Mouse (Mus musculus): ENCODE results near the gene Sik3. TPM values are rescaled to one million over a fixed set of nuclear protein-coding genes. Genes with fewer than 3 reads are reported as not detected.
"Not testable (repeated sequence)": the region's sequence is repeated elsewhere in the genome, so short reads cannot be mapped to it uniquely, and the experiment has no call there.

Sik3 gene
- total RNA-seq, 1 experiment from 2014 or later: 8.8 TPM

GRCm38 (mm10) chr9:46086826-46087225 lies 74.2 kb downstream of the Sik3 start:
- no peak for ATAC-seq (replicated peaks; ENCODE audit: insufficient number of reproducible peaks, low FRiP score, low TSS enrichment, poor library complexity, severe bottlenecking)

GRCm38 (mm10) chr9:46087461-46087860 lies 74.8 kb downstream of the Sik3 start:
- ATAC-seq (replicated peaks; ENCODE audit: insufficient number of reproducible peaks, low FRiP score, low TSS enrichment, poor library complexity, severe bottlenecking): no peak

GRCm38 (mm10) chr9:46088722-46089121 lies 76.1 kb downstream of the Sik3 start:
- ATAC-seq (replicated peaks; ENCODE audit: insufficient number of reproducible peaks, low FRiP score, low TSS enrichment, poor library complexity, severe bottlenecking): no peak

DNA sequence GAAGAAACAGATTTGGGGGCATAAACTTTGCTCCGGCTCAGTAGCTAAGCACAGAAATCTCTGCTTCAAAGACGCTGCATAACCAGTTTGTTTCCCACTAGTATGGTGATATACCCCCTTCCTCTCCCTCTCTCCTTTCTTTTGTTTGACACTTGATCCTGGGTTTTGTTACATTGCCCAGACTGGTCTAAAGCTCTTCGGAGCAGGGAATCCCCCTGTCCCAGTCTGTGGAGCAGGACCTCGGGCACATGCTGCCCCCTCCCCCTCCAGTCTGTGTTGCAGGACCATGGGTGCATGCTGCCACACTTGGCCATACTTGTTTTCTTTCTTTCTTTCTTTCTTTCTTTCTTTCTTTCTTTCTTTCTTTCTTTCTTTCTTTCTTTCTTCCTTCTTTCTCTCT lies 77.4 kb downstream of the Sik3 start:
- no peak for ATAC-seq (replicated peaks; ENCODE audit: insufficient number of reproducible peaks, low FRiP score, low TSS enrichment, poor library complexity, severe bottlenecking)

DNA sequence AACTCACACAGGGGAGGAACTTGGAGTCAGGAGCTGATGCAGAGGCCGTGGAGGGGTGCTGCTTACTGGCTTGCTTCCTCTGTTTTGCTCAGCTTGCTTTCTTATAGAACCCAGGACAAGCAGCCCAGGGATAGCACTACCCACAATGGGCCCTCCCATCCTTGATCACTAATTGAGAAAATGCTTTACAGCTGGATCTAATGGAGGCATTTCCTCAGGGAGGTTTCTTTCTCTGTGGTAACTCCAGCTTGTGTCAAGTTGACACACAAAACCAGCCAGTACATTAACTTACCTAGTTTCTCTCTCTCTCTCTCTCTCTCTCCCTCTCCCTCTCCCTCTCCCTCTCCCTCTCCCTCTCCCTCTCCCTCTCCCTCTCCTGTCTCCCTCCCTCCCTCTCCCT lies 78.5 kb downstream of the Sik3 start:
- ATAC-seq (replicated peaks; ENCODE audit: insufficient number of reproducible peaks, low FRiP score, low TSS enrichment, poor library complexity, severe bottlenecking): not testable (repeated sequence)

- ATAC-seq (replicated peaks; ENCODE audit: insufficient number of reproducible peaks, low FRiP score, low TSS enrichment, poor library complexity, severe bottlenecking): no peak
Measured at GRCm38 (mm10) chr9:46092633-46093032, 80.0 kb downstream of the Sik3 start.

DNA sequence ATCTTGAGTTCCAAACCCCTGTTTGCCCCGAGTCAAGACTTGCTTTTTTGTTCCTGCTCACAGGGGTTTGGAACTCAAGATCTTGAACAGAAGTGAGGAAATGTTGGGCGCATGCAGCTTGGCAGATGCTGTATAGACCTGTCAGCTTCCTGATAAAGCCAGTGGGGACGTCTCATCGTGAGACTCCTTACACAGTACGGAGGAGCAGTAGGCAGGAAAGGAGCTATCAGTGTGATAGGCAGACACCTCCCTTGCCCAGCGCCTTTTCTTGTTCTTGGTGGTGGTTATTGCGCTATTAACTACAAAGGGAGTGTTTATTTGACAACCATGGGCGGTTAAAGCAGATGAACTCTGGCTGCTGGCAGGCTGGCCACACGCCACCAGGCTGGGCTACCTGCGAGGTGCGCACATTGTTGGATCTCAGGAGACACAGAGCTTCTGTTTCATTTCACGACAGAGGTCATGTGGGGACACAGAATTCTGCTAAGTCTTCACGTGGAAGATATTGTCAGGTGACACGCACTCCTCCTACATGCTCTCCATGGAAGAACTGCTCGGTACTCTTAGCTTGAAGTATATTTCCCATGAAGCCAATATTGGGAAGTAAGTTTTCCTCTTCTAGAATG lies 85.9 kb downstream of the Sik3 start:
- no peak for ATAC-seq (replicated peaks; ENCODE audit: insufficient number of reproducible peaks, low FRiP score, low TSS enrichment, poor library complexity, severe bottlenecking)

- peak; percentile 85 for ATAC-seq (replicated peaks; ENCODE audit: insufficient number of reproducible peaks, low FRiP score, low TSS enrichment, poor library complexity, severe bottlenecking)
Measured at GRCm38 (mm10) chr9:46099107-46099506, 86.5 kb downstream of the Sik3 start.

GRCm38 (mm10) chr9:46103154-46103553 lies 90.5 kb downstream of the Sik3 start:
- no peak for ATAC-seq (replicated peaks; ENCODE audit: insufficient number of reproducible peaks, low FRiP score, low TSS enrichment, poor library complexity, severe bottlenecking)

GRCm38 (mm10) chr9:46106105-46106504 lies 93.5 kb downstream of the Sik3 start:
- ATAC-seq (replicated peaks; ENCODE audit: insufficient number of reproducible peaks, low FRiP score, low TSS enrichment, poor library complexity, severe bottlenecking): no peak

- ATAC-seq (replicated peaks; ENCODE audit: insufficient number of reproducible peaks, low FRiP score, low TSS enrichment, poor library complexity, severe bottlenecking): no peak
Measured at GRCm38 (mm10) chr9:46110648-46111047, 98.0 kb downstream of the Sik3 start.

- no peak for ATAC-seq (replicated peaks; ENCODE audit: insufficient number of reproducible peaks, low FRiP score, low TSS enrichment, poor library complexity, severe bottlenecking)
Measured at GRCm38 (mm10) chr9:46111334-46111733, 98.7 kb downstream of the Sik3 start.

GRCm38 (mm10) chr9:46112246-46112645 lies 99.6 kb downstream of the Sik3 start:
- ATAC-seq (replicated peaks; ENCODE audit: insufficient number of reproducible peaks, low FRiP score, low TSS enrichment, poor library complexity, severe bottlenecking): no peak

DNA sequence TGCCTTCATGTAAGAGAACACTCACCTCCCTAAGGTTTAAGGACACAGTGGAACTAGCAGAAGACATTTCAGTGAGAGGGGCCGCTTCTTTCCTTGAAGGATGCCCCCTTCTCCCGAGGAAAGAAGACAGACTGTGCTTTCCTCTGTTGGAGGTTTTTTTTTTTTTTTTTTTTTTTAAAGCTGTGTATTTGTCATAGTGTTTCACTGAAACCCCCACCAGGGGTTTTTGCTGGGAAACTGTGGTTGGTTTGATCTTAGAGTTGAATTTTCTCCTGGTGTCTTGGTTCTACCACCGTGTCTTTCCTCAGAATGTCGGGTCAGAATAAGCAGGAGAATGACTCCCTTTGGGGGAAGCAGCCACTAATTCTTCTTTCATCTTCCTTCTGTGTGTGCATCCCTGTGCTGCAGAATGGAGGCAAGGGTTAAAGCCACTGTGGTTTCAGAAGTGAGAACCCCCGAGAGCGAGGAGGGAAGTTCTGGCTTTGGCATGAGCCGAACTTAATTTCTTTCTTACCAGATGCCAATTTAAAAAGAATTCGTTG lies 106.3 kb downstream of the Sik3 start:
- no peak for ATAC-seq (replicated peaks; ENCODE audit: insufficient number of reproducible peaks, low FRiP score, low TSS enrichment, poor library complexity, severe bottlenecking)

DNA sequence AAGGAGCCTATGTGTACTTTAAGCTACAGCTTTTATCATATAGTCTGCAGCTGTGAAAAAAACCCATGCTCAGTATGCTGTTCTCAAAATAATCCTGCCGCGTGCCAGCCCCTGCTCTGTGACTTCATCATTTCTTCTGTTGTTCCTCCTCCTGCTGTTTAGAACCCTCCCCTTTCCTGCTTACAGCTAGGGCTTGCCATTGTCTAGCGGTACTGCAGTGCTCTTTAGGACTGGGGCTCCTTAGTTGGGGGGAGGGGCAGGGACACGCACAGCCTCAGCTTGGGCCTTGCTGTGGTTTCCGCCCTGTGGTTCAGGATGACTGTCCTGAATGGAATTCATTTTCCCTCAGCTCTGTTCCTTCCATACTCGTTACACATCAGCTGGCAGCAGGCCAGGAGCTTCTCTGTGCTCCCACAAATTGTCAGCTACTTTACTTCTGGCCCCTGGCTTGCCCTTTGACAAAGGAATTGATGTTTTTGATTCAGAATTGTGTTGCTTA lies 107.4 kb downstream of the Sik3 start:
- peak; percentile 59; the same call in 1 of the 2 replicates for ATAC-seq (replicated peaks; ENCODE audit: insufficient number of reproducible peaks, low FRiP score, low TSS enrichment, poor library complexity, severe bottlenecking)

DNA sequence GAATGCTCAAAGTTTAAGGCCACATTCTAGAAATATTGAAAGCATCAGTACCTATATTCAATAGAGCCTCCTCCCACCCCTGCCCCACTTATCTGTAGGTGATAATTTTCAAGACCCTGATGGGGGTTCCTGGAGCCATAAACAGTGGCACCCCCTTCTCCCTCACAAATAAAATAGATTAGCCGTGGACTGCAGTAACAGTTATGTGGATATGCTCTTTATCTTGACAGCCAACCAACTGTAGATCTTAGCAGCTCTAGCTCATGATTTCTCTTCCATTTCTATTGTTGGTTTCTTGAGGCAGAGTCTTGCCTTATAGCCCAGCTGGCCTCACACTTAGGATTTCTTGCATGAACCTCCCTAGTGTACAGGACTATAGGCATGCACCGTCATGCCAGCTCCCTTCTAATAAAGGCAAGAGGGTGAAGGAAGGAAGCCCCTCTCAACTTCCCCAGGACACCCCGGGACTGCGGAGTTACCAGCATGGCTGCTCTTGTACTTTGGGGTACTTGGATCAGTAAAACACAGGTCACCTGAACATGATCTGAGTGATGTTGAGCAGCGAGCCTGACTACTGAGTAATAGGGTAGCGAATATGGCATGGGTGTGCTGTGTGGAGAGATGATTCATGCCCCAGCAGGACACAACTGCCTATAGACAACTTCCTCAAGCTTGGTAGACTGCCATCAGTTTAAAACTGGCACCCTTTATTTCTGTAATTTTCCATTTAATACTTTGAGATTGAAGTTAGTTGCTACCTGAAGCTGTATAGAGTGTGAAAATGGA lies 108.0 kb downstream of the Sik3 start:
- 0 out of 2 replicates have a peak, but pooled peaks have one; percentile 33 for ATAC-seq (replicated peaks; ENCODE audit: insufficient number of reproducible peaks, low FRiP score, low TSS enrichment, poor library complexity, severe bottlenecking)

GRCm38 (mm10) chr9:46121486-46121885 lies 108.9 kb downstream of the Sik3 start:
- ATAC-seq (replicated peaks; ENCODE audit: insufficient number of reproducible peaks, low FRiP score, low TSS enrichment, poor library complexity, severe bottlenecking): peak; percentile 60

- no peak for ATAC-seq (replicated peaks; ENCODE audit: insufficient number of reproducible peaks, low FRiP score, low TSS enrichment, poor library complexity, severe bottlenecking)
Measured at GRCm38 (mm10) chr9:46122731-46123130, 110.1 kb downstream of the Sik3 start.

DNA sequence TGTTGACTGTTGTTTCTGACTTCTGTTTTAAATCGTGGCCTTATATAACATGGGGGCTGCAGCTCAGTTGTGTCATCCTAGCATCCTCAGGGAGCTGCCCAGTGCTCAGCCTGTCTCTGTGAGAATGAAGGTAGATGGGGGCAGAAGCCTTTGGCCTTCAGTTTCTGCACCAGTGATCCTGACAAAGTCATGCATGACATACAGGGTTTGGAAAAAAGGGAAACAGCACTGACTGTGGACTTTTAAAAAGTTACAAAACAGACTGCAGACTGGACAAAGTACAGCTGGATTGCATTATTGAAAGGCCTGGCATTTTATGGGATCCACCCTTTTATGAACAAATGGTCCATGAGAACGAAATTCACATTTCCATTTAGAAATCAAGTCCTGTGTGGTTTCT lies 113.7 kb downstream of the Sik3 start:
- no peak for ATAC-seq (replicated peaks; ENCODE audit: insufficient number of reproducible peaks, low FRiP score, low TSS enrichment, poor library complexity, severe bottlenecking)

DNA sequence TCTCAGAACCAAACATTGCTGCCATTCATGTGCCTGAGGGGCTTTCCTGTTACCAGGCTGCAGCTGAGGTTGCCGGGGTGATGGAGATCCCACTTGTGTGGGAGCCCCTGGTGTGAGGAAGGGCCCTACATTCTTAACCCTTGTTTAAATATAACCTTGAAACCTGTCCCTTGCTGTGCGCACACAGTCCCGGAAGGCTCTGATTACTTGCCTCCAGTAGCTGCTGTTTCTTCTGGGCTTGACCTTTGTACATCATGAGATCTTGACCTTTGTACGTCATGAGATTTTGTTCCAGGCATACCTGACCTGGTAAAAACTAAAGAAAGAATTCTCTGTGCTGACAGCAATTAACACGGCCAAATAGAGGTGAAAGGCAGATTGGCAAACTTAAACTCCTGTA lies 114.7 kb downstream of the Sik3 start:
- no peak for ATAC-seq (replicated peaks; ENCODE audit: insufficient number of reproducible peaks, low FRiP score, low TSS enrichment, poor library complexity, severe bottlenecking)

Data from monocyte, adult 5-6 weeks (primary cell).